Mouse (Mus musculus): ENCODE results near the gene Gm49337.

- TF ChIP-seq CTCF (IDR thresholded peaks at IDR 0.05; ENCODE audit: control insufficient read depth, insufficient read depth, insufficient replicate concordance, low read depth, low read length) (no peak), POLR2A (IDR thresholded peaks at IDR 0.05; ENCODE audit: control insufficient read depth, low read depth, low read length) (no peak)
These were observed 31.4 kb upstream of the Gm49337 start for GRCm38 (mm10) chr4:116141736-116142135.
